Mouse (Mus musculus) kidney, postnatal 25 days (tissue): ENCODE measurements around the gene Tln1.

Experiments used
- DNase-seq, 2 experiments: peaks; one replicate each; pipeline ENCODE4 v3.0.0; 2021; ENCODE audit warnings: mixed read lengths in 2 of 2

Tln1 gene

GRCm38 (mm10) chr4:43546375-43547047 lies 16.0 kb downstream of the Tln1 start:
- peak; percentile 64 to 65 for DNase-seq

DNA sequence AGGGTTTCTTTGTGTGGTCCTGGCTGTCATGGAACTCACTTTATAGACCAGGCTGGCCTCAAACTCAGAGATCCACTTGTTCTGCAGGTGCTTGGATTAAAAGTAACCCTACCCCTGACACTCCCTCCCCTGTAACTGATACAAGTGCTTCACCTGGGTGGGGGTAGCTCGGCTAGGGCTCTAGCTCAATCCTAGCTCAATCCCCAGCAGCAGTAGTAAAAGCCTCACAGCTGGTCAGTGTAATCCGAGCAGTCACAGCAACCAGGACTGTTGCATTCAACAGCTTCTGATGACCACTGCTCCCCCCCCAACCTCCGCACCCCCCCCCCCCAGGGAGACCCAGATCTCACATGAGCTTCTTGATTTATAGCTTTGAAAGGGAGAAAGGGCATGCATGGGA lies 20.4 kb downstream of the Tln1 start:
- no peak for DNase-seq

- DNase-seq = no peak
Observed at GRCm38 (mm10) chr4:43536031-43536430, 26.5 kb downstream of the Tln1 start.

- no peak for DNase-seq
Observed at GRCm38 (mm10) chr4:43535628-43536027, 26.9 kb downstream of the Tln1 start.

- DNase-seq = peak; percentile 56 to 75
Observed at GRCm38 (mm10) chr4:43533270-43533669, 29.2 kb downstream of the Tln1 start.

GRCm38 (mm10) chr4:43530581-43530980 lies 31.9 kb downstream of the Tln1 start:
- peak; percentile 79 to 89 for DNase-seq

DNA sequence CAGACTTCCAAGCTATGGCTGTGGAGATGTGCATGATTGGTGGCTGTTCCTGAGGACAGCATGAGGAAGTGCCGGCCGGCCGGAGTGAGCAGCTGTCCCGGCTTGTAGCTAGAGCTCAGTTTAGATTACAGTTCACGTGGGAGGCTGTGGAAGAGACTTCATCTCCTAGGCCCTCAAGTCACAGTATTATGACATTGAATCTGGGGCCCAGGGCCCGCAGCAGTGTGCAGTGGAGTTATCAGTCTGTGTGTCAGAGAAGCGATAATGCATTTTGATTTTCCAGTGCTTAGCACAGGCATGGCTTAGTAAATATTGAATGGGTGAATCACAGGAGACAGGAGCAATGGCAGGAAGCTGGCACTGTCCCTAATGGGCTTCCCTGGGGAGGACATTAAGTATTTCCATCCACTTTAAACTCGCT lies 32.4 kb downstream of the Tln1 start:
- peak in 1 of 2 experiments; percentile 42 for DNase-seq

DNA sequence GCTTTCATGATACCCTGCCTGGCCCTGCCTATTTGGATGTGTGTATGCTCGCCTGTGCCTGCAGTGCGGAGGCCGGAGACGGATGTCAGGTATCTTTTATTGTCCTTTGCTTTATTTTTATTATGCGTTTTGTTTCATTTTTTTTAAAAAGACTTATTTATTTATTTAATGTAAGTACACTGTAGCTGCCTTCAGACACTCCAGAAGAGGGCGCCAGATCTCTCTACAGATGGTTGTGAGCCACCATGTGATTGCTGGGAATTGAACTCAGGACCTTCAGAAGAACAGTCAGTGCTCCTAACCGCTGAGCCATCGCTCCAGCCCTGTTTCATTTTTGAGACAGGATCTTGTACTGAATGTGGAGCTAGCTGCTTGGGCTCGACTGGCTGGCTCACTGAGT lies 34.0 kb downstream of the Tln1 start:
- DNase-seq = peak in 1 of 2 experiments; percentile 53

DNA sequence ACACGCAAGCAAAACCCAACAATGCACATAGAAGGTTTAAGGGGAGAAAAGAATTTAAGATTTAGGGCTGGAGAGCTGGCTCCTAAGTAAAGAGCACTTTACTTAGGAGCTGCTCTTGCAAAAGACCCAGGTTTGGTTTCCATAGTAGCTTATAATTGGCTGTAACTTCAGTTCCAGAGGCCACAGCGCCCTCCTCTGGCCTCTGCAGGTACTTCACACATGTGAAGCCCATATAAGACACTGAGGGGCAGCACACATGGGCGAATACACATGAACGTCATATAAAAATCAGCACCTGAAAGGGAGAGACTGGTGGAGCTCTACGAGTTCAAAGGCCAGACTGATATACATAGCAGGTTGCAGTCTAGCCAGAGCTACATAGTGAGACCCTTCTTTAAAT lies 34.6 kb downstream of the Tln1 start:
- DNase-seq = no peak

DNA sequence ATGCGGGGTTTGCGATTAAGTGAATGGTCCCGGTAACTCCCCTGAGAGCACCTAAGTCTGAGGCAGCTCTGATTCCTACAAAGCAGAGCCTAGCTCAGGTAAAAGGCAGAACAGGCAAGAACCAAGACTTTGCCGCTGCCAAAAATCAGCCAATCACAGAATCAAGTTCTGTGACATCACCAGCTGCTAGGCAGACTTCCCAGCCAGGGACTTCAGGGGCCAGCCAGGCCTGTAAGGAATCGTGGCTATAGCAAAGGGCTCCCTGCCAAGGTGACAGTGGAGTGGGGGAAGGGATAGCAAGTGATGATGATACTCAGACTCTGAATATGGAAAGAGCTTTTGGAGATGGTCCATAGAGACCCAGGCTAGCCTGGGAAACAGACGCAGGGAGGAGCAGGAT lies 42.5 kb downstream of the Tln1 start:
- peak; percentile 89 to 94 for DNase-seq

DNA sequence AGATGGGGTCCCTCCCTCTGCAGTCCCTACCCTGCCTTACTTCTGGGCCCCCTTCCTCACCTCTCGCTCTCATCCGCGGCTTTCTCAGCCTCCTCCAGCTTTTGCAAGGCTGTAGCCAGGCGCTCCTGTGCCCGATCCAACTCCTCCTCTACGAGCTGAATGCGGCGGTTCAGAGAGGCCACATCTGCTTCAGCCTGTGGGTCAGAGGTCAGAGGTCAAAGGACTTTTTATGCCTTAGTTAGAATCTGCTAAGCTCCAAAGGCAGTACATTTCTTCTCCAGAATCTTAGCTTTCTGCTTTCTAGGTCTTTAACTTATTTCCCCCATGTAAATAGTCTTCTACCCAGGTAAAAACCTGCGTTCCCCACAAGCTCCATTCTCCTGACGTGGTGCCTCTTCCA lies 42.9 kb downstream of the Tln1 start:
- DNase-seq = no peak

- no peak for DNase-seq
Observed at GRCm38 (mm10) chr4:43515764-43516708, 46.5 kb downstream of the Tln1 start.

GRCm38 (mm10) chr4:43513791-43514190 lies 48.7 kb downstream of the Tln1 start:
- no peak for DNase-seq

DNA sequence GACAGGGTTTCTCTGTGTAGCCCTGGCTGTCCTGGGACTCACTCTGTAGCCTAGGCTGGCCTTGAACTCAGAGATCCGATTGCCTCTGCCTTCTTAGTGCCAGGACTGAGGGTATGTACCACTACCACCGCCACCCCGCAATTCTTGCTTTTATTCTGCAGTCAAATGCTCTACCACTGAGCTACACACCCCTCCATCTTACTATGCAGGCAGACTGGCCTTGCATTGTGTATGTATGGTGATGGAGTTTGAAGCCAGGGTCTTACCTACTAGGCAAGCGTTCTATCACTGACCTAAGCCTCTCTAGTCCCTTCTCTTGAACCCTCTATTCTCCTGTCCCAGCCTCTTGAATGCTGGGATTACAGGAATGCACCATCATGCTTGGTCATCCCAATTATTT lies 49.2 kb downstream of the Tln1 start:
- no peak for DNase-seq

DNA sequence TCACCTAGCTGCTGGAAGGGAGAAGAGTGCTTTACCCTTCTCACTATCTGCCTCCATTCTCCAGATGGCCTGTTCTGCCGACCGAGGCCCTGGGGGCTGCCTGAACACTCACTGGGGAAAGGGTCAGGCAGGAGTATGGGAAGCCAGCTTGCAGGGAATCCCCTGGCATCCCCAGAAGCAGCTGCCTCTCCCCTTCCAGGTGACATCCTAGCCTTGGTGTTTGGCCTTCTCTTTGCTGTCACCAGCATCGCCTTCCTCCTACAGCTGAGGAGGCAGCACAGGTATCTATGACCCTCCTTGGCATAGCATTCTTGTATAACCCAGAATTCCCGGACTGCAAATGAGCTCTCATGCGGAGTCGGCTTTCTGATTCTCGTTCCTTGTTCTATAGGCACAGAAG lies 49.8 kb downstream of the Tln1 start:
- peak in 1 of 2 experiments; percentile 18 for DNase-seq

DNA sequence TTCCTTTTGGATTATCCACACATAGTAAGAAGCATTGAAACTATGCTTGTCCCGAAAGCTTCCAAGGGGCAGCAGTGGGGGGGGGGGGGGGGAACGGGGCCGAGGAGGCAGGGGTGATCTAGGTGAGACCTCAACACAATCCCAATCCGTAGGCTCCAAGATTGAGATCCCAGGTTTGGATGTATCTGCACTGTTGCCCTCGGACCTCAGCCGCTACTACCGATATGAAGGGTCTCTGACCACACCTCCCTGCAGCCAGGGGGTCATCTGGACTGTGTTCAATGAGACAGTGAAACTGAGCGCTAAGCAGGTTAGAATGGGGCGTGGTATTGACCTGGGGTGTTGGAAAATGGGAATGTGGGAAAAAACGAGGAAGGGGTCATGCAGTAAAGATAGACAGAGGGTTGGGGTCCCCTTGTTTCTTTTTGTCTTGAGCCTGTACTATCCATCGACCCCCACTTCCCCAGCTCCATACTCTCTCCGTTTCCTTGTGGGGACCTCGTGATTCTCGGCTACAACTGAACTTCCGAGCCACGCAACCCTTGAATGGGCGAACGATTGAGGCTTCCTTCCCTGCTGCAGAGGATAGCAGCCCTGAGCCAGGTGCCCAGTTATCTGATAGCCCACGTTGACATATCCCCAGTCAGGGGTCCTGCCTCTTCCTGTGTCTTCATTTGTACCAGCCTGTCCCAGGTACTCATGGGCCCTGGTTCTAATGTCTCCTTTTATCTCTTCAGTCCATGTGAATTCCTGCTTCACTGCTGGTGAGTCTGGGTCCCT lies 50.6 kb downstream of the Tln1 start:
- DNase-seq = peak in 1 of 2 experiments; percentile 34

GRCm38 (mm10) chr4:43509109-43509508 lies 53.4 kb downstream of the Tln1 start:
- DNase-seq = no peak

- DNase-seq = peak; percentile 57 to 79
Observed at GRCm38 (mm10) chr4:43508666-43508997, 53.9 kb downstream of the Tln1 start.

DNA sequence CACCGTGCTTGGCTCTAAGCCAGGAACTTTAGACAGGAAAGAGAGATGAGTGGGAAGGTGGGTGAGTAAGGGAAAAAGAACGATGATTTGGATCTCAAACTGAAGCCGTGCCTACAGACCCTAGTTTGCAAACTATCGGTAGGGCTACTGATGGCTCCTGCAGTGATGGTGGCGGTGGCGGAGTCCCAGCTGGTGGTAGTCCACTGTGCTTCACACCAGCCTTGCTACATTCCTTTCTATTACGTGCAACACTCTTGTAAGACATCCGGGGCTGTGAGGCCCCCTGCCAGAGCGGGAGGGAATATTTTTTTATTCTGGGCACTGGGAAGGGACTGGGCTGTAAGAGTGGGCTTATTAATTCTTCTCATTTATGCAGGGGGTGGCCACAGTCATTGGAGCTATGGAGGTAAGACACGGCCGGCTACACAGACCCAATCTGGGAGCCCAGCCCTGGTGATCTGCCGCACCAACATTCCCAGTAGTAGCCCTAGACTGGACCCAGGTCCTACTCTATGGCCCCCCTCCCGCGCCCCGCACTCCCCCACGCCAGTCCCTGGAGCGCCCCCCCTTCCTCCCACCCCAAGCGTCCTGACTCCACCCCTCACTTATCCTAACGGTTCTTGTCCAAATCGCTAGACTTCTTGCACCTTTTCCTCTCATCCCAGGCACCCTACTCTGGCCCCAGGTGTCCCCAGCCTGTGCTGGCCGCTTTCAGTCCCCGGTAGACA lies 54.4 kb downstream of the Tln1 start:
- peak in 1 of 2 experiments; percentile 34 for DNase-seq

DNA sequence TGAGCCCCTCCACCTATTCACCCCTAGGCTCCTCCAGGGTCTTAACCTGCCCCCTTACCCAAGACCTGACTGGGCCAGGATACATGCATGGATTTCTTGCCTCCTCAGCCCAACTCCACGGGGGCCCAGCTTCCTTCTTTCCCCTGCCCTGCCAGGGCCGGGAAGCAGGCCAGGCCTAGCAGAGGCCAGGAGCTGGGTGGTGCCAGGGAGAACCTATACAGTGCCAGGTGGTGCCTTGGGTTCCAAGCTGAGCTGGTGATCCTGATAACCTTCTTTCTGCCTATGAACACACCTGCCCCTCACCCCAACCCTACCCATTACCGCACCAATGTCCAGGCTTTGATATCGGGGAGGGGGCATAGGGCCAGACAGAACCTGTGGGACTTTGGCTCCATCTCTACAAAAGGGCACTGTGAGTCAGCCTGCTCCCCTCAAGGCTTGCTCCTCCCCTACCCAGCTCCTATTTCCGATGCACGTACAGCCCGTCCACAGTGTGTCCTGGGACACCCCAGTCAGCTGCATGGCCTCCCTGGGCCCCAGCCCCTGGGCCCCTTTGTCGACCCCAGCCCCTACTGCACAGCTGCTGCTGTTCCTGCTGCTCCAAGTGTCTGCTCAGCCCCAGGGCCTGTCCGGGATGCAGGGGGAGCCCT lies 55.8 kb downstream of the Tln1 start, which contains the start of gene Car9:
Gene Car9 (plus strand): TSS at position 431 of the 650 bp plus-strand sequence.
- peak in 1 of 2 experiments; percentile 43 for DNase-seq

GRCm38 (mm10) chr4:43506074-43506473 lies 56.4 kb downstream of the Tln1 start:
- DNase-seq = peak in 1 of 2 experiments; percentile 51

DNA sequence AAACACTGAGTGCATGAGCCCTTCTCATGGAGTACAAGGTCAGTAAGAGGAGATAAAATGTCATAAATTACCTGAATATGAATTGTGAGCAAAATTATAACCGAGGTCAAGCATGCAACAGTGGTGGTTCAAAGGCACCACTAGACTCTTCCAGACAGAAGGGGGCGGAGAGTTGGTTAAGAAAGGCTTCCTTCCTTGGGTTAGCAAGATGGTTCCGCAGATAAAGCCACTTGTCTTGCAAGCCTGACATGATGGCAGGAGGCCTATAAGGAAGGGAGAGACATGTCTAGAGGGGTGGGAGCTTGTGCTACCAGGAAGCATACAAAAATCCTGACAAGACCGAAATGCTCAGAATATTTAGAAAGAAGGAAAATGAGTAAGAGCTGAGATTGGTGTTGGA lies 58.2 kb downstream of the Tln1 start:
- DNase-seq = no peak
